Comparison of ENCODE assay signal across 6 mouse cellular contexts in genomic region chr5:121603815-121604214, GRCm38 (mm10). TPM values are rescaled to one million over a fixed set of nuclear protein-coding genes. Genes with fewer than 3 reads are reported as not detected.
DNase-seq lines count a peak whose midpoint lies in the region; ATAC-seq and TF ChIP-seq lines count a peak whose summit lies in the region.
"Not testable (repeated sequence)": the region's sequence is repeated elsewhere in the genome, so short reads cannot be mapped to it uniquely, and the experiment has no call there.

No protein-coding gene starts in this region.

- not testable (repeated sequence) for H3K4me1 ChIP-seq in intestine, embryonic 15.5 days (replicated peaks); intestine, postnatal 0 days (replicated peaks; ENCODE audit: control insufficient read depth, insufficient read depth, low read length); liver, postnatal 0 days (ENCODE audit: insufficient read depth)

- H3K9ac ChIP-seq in intestine, embryonic 15.5 days; intestine, postnatal 0 days (ENCODE audit: low read depth, low read length); liver, postnatal 0 days (replicated peaks): not testable (repeated sequence)

- WGBS in intestine, embryonic 15.5 days = 75% methylated on average over 1 of the region's 1 CpGs
- 60% methylated on average over 1 of the region's 1 CpGs for WGBS in intestine, postnatal 0 days
- 60% methylated on average over 1 of the region's 1 CpGs for WGBS in liver, postnatal 0 days (ENCODE audit: insufficient replicate concordance)

- not testable (repeated sequence) for TF ChIP-seq CTCF in intestine, postnatal 0 days (IDR thresholded peaks at IDR 0.05; ENCODE audit: low read depth); liver, postnatal 0 days (IDR thresholded peaks at IDR 0.05; ENCODE audit: low read depth)

- H3K4me2 ChIP-seq in intestine, embryonic 15.5 days (replicated peaks); intestine, postnatal 0 days (replicated peaks; ENCODE audit: low read depth); liver, postnatal 0 days (ENCODE audit: low read depth, low read length): not testable (repeated sequence)

- H3K27me3 ChIP-seq in intestine, embryonic 15.5 days (replicated peaks); intestine, postnatal 0 days (replicated peaks; ENCODE audit: control insufficient read depth, insufficient read depth, low read length); liver, postnatal 0 days (ENCODE audit: insufficient read depth, low read length): not testable (repeated sequence)

- DNase-seq in kidney, adult 18-20 months = peak; percentile 40
- DNase-seq in kidney, adult 9 months = peak; percentile 55
- peak; percentile 42 to 78 for DNase-seq in kidney, postnatal 25 days
- DNase-seq in liver, postnatal 0 days = not testable (repeated sequence)

- H3K36me3 ChIP-seq in intestine, embryonic 15.5 days; intestine, postnatal 0 days (ENCODE audit: control insufficient read depth, insufficient read depth); liver, postnatal 0 days (replicated peaks; ENCODE audit: insufficient read depth, low read length): not testable (repeated sequence)

- TF ChIP-seq EP300 in liver, postnatal 0 days (IDR thresholded peaks at IDR 0.05; ENCODE audit: low read depth) = not testable (repeated sequence)

- H3K4me3 ChIP-seq in intestine, embryonic 15.5 days (replicated peaks); intestine, postnatal 0 days (ENCODE audit: low read depth, low read length); liver, postnatal 0 days (ENCODE audit: low read depth, low read length): not testable (repeated sequence)

- not testable (repeated sequence) for H3K9me3 ChIP-seq in intestine, embryonic 15.5 days; intestine, postnatal 0 days (ENCODE audit: control insufficient read depth); liver, postnatal 0 days (ENCODE audit: low read length)

- not testable (repeated sequence) for H3K27ac ChIP-seq in intestine, embryonic 15.5 days; liver, postnatal 0 days (ENCODE audit: low read depth)
- H3K27ac ChIP-seq in intestine, postnatal 0 days (ENCODE audit: low read depth, low read length) = peak overlapping the region; percentile 70

- peak; percentile 63 for ATAC-seq in intestine, embryonic 15.5 days
- peak; percentile 82 for ATAC-seq in intestine, postnatal 0 days
- ATAC-seq in liver, postnatal 0 days = peak; percentile 69

RNA-seq across cellular contexts. Expression of gene Aldh2, which starts 10.2 kb away (rescaled TPM):
- polyA plus RNA-seq in intestine, embryonic 15.5 days (2015; fragmentation: Nextera tagmentation; extraction: Ambion mirVana) = 189 and 193 TPM in 2 replicates
- 179 and 181 TPM in 2 replicates for polyA plus RNA-seq in intestine, postnatal 0 days (2015; fragmentation: Nextera tagmentation; extraction: Ambion mirVana)
- 395 and 411 TPM in 2 replicates for polyA plus RNA-seq in liver, postnatal 0 days (2015; fragmentation: Nextera tagmentation; extraction: Ambion mirVana)

RNA-seq across cellular contexts. Expression of gene Acad12, which starts 14.9 kb away (rescaled TPM):
- polyA plus RNA-seq in intestine, embryonic 15.5 days (2015; fragmentation: Nextera tagmentation; extraction: Ambion mirVana) = 2.9 and 3.1 TPM in 2 replicates
- polyA plus RNA-seq in intestine, postnatal 0 days (2015; fragmentation: Nextera tagmentation; extraction: Ambion mirVana) = 3.5 and 3.8 TPM in 2 replicates
- polyA plus RNA-seq in liver, postnatal 0 days (2015; fragmentation: Nextera tagmentation; extraction: Ambion mirVana) = 1.6 and 2.1 TPM in 2 replicates

RNA-seq across cellular contexts. Expression of gene Acad10, which starts 56.5 kb away (rescaled TPM):
- polyA plus RNA-seq in intestine, embryonic 15.5 days (2015; fragmentation: Nextera tagmentation; extraction: Ambion mirVana) = 4.6 and 6.9 TPM in 2 replicates
- 5.3 and 5.6 TPM in 2 replicates for polyA plus RNA-seq in intestine, postnatal 0 days (2015; fragmentation: Nextera tagmentation; extraction: Ambion mirVana)
- polyA plus RNA-seq in liver, postnatal 0 days (2015; fragmentation: Nextera tagmentation; extraction: Ambion mirVana) = 5.9 and 6.5 TPM in 2 replicates

RNA-seq across cellular contexts. Expression of gene Brap, which starts 56.5 kb away (rescaled TPM):
- 31.7 and 34.0 TPM in 2 replicates for polyA plus RNA-seq in intestine, embryonic 15.5 days (2015; fragmentation: Nextera tagmentation; extraction: Ambion mirVana)
- 30.6 and 30.7 TPM in 2 replicates for polyA plus RNA-seq in intestine, postnatal 0 days (2015; fragmentation: Nextera tagmentation; extraction: Ambion mirVana)
- 37.9 and 41.0 TPM in 2 replicates for polyA plus RNA-seq in liver, postnatal 0 days (2015; fragmentation: Nextera tagmentation; extraction: Ambion mirVana)

RNA-seq across cellular contexts. Expression of gene Mapkapk5, which starts 58.1 kb away (rescaled TPM):
- polyA plus RNA-seq in intestine, embryonic 15.5 days (2015; fragmentation: Nextera tagmentation; extraction: Ambion mirVana) = 45.5 and 50.7 TPM in 2 replicates
- 36.7 and 36.9 TPM in 2 replicates for polyA plus RNA-seq in intestine, postnatal 0 days (2015; fragmentation: Nextera tagmentation; extraction: Ambion mirVana)
- 15.5 and 18.1 TPM in 2 replicates for polyA plus RNA-seq in liver, postnatal 0 days (2015; fragmentation: Nextera tagmentation; extraction: Ambion mirVana)
